Mouse (Mus musculus) midbrain, embryonic 10.5 days (tissue): ENCODE measurements around the gene Slc35a5. TPM values are rescaled to one million over a fixed set of nuclear protein-coding genes. Genes with fewer than 3 reads are reported as not detected.

ENCODE experiments used
- DNase-seq: peaks from one replicate; pipeline ENCODE4 v3.0.0-alpha.2; 2017; ENCODE audit warnings: low spot score
- H3K27ac ChIP-seq: fragments of 300-500 bp; sonication (generic); replicated peaks from 2 replicates; pipeline ENCODE4 v1.5.1; 2016; ENCODE audit warnings: mild to moderate bottlenecking
- H3K27me3 ChIP-seq: fragments of 300-500 bp; sonication (generic); 2 replicates; pipeline ENCODE4 v1.6.1; 2016; ENCODE audit warnings: low read depth, mild to moderate bottlenecking; ENCODE audit not compliant: poor library complexity, severe bottlenecking
- H3K36me3 ChIP-seq: fragments of 300-500 bp; sonication (generic); 2 replicates; pipeline ENCODE4 v1.6.1; 2016; ENCODE audit warnings: mild to moderate bottlenecking, moderate library complexity
- H3K4me1 ChIP-seq: fragments of 300-500 bp; sonication (generic); 2 replicates; pipeline ENCODE4 v1.6.1; 2016
- H3K4me3 ChIP-seq: fragments of 300-500 bp; sonication (generic); 2 replicates; pipeline ENCODE4 v1.5.1; 2016; ENCODE audit warnings: mild to moderate bottlenecking, moderate library complexity
- H3K9me3 ChIP-seq: fragments of 300-500 bp; sonication (generic); replicated peaks from 2 replicates; pipeline ENCODE4 v1.6.1; 2016; ENCODE audit warnings: mild to moderate bottlenecking
- WGBS: fragments of 180-500 bp; shearing (Covaris S2); methylation state at CpG from one replicate; pipeline ENCODE4 v1.1.7; 2016; 5-methylcytosine and 5-hydroxymethylcytosine counted together
- polyA plus RNA-seq: library from polyadenylated mRNA; unstranded; fragments of >200 nt; fragmentation: Nextera tagmentation; extraction: Ambion mirVana; gene quantifications from 2 replicates; pipeline ENCODE4 v1.2.1, GENCODE M21; 2016

Slc35a5 gene
- polyA plus RNA-seq, 1 experiment from 2014 or later, result 13.5 TPM

GRCm38 (mm10) chr16:45100892-45101291, 57.6 kb downstream of the Slc35a5 start:
- peaks cover 4% of the 10 kb centered on the region; the same call in 1 of the 2 replicates for H3K4me1 ChIP-seq
- 77% methylated on average over 3 of the region's 3 CpGs for WGBS

GRCm38 (mm10) chr16:45098886-45099210, 59.7 kb downstream of the Slc35a5 start:
- no peaks in the 10 kb centered on the region for H3K36me3 ChIP-seq

More at GRCm38 (mm10) chr16:45100892-45101291, 57.6 kb downstream of the Slc35a5 start:
- Histone ChIP-seq H3K36me3 (no peaks in the 10 kb centered on the region), H3K4me3 (no peak overlapping the region), H3K27ac (no peak overlapping the region), H3K9me3 (no peaks in the 10 kb centered on the region), H3K27me3 (no peaks in the 10 kb centered on the region)
- DNase-seq, result no peak

GRCm38 (mm10) chr16:45098186-45098885, 60.2 kb downstream of the Slc35a5 start:
- no peak for DNase-seq
- Histone ChIP-seq H3K4me1 (peaks cover 17% of the 10 kb centered on the region), H3K4me3 (no peak overlapping the region), H3K27ac (no peak overlapping the region), H3K9me3 (no peaks in the 10 kb centered on the region), H3K27me3 (no peaks in the 10 kb centered on the region), H3K36me3 (no peaks in the 10 kb centered on the region)
- WGBS, result 83% methylated on average over 10 of the region's 10 CpGs

More at GRCm38 (mm10) chr16:45098886-45099210, 59.7 kb downstream of the Slc35a5 start:
- DNase-seq, result no peak
- H3K27me3 ChIP-seq, result no peaks in the 10 kb centered on the region
- H3K27ac ChIP-seq, result no peak overlapping the region
- H3K4me3 ChIP-seq, result no peak overlapping the region
- WGBS, result 83% methylated on average over 6 of the region's 6 CpGs
- peaks cover 14% of the 10 kb centered on the region for H3K4me1 ChIP-seq
- no peaks in the 10 kb centered on the region for H3K9me3 ChIP-seq

GRCm38 (mm10) chr16:45097467-45097866, 61.0 kb downstream of the Slc35a5 start:
- H3K4me1 ChIP-seq, result peaks cover 17% of the 10 kb centered on the region
- H3K27ac ChIP-seq, result no peak overlapping the region
- no peaks in the 10 kb centered on the region for H3K9me3 ChIP-seq
- no peak overlapping the region for H3K4me3 ChIP-seq
- no peaks in the 10 kb centered on the region for H3K27me3 ChIP-seq
- DNase-seq, result no peak
- no peaks in the 10 kb centered on the region for H3K36me3 ChIP-seq
- 94% methylated on average over 2 of the region's 2 CpGs for WGBS

GRCm38 (mm10) chr16:45095561-45096482, 62.7 kb downstream of the Slc35a5 start:
- Histone ChIP-seq H3K9me3 (no peaks in the 10 kb centered on the region), H3K27ac (no peak overlapping the region), H3K4me1 (peaks cover 17% of the 10 kb centered on the region), H3K27me3 (no peaks in the 10 kb centered on the region), H3K4me3 (no peak overlapping the region), H3K36me3 (no peaks in the 10 kb centered on the region)
- WGBS, result 89% methylated on average over 26 of the region's 26 CpGs
- DNase-seq, result no peak

- WGBS, result 93% methylated on average over 13 of the region's 13 CpGs
- Histone ChIP-seq H3K4me3 (no peak overlapping the region), H3K27me3 (no peaks in the 10 kb centered on the region), H3K27ac (no peak overlapping the region), H3K9me3 (no peaks in the 10 kb centered on the region), H3K36me3 (no peaks in the 10 kb centered on the region), H3K4me1 (peaks cover 17% of the 10 kb centered on the region)
- DNase-seq, result no peak
These were observed 63.5 kb downstream of the Slc35a5 start for GRCm38 (mm10) chr16:45095030-45095429.

- no peaks in the 10 kb centered on the region for H3K36me3 ChIP-seq
- H3K27ac ChIP-seq, result peak overlapping the region; percentile 71
- no peaks in the 10 kb centered on the region for H3K9me3 ChIP-seq
- no peaks in the 10 kb centered on the region for H3K27me3 ChIP-seq
- DNase-seq, result peak; percentile 20
- WGBS, result 11% methylated on average over 9 of the region's 9 CpGs
- H3K4me3 ChIP-seq, result peak overlapping the region; percentile 41
- peaks cover 17% of the 10 kb centered on the region for H3K4me1 ChIP-seq
These were observed 64.3 kb downstream of the Slc35a5 start for GRCm38 (mm10) chr16:45094136-45094756.

GRCm38 (mm10) chr16:45093137-45093731, 65.3 kb downstream of the Slc35a5 start, which contains the start of gene Ccdc80:
Gene Ccdc80 (plus strand): TSS chr16:45093402.
- no peak for DNase-seq
- Histone ChIP-seq H3K4me1 (peaks cover 17% of the 10 kb centered on the region), H3K27ac (peak within 1 kb of the TSS; percentile 71), H3K9me3 (no peaks in the 10 kb centered on the region), H3K4me3 (peak within 1 kb of the TSS; percentile 41), H3K27me3 (no peaks in the 10 kb centered on the region), H3K36me3 (no peaks in the 10 kb centered on the region)
- 44% methylated on average over 6 of the region's 6 CpGs for WGBS

- peak; percentile 69 for DNase-seq
- H3K9me3 ChIP-seq, result no peaks in the 10 kb centered on the region
- peaks cover 13% of the 10 kb centered on the region for H3K4me1 ChIP-seq
- H3K27ac ChIP-seq, result no peak overlapping the region
- H3K27me3 ChIP-seq, result no peaks in the 10 kb centered on the region
- no peak overlapping the region for H3K4me3 ChIP-seq
- 15% methylated on average over 10 of the region's 10 CpGs for WGBS
- no peaks in the 10 kb centered on the region for H3K36me3 ChIP-seq
These were observed 68.5 kb downstream of the Slc35a5 start for GRCm38 (mm10) chr16:45090005-45090404.

Other genes starting within 250 kb of the Slc35a5 start
- not detected in 2 replicates for gene Cd200r3, start 215.0 kb downstream of the Slc35a5 start, polyA plus RNA-seq
- gene Ccdc80, start 65.3 kb downstream of the Slc35a5 start, polyA plus RNA-seq, result 13.0 and 25.2 TPM in 2 replicates
- gene Atg3, start 79 bp upstream of the Slc35a5 start, polyA plus RNA-seq, result 35.8 and 36.1 TPM in 2 replicates
- gene Btla, start 65.6 kb upstream of the Slc35a5 start, polyA plus RNA-seq, result 0.72 and 0.73 TPM in 2 replicates